Mouse (Mus musculus): ENCODE results near the gene Matk. TPM values are rescaled to one million over a fixed set of nuclear protein-coding genes. Genes with fewer than 3 reads are reported as not detected.

Matk gene
- polyA plus RNA-seq, 1 experiment from 2014 or later = 5.4 TPM

DNA sequence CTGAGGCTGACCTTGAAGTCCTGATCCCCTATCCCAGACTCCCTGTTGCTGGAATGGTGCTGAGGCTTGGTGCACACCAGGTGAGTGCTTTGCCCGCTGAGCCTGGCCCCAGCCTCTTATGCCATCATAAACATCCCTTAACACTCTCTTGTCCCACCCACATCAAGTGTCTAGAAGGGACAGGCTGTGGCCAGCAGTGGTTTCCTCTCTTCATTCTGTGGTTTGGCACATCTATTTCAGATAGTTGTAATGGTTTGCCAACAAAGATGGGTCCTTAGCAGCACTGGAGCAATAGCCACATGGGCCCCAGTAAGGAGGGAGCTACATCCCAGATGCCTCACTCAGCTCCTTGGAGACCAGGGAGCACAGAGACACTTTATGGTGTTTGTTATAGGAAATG lies 2.2 kb downstream of the Matk start:
- DNase-seq (ENCODE audit: low spot score) (no peak), ATAC-seq (ENCODE audit: low read depth) (no peak)
- Histone ChIP-seq H3K4me3 (ENCODE audit: low read depth, low read length) (no peak overlapping the region), H3K4me2 (ENCODE audit: low read depth, low read length) (no peak overlapping the region), H3K27me3 (replicated peaks; ENCODE audit: control insufficient read depth, insufficient read depth, low read length) (peaks cover 80% of the 10 kb centered on the region), H3K9me3 (ENCODE audit: control insufficient read depth, low read length) (no peaks in the 10 kb centered on the region), H3K9ac (ENCODE audit: low read depth, low read length) (no peak overlapping the region), H3K36me3 (ENCODE audit: control insufficient read depth, insufficient read depth, low read length) (0 out of 2 replicates have a peak, but pooled peaks cover 6% of the 10 kb centered on the region), H3K27ac (replicated peaks; ENCODE audit: low read depth, low read length) (no peak overlapping the region), H3K4me1 (ENCODE audit: control insufficient read depth, insufficient read depth, low read length) (peaks cover 5% of the 10 kb centered on the region; the same call in 1 of the 2 replicates)
- 33% methylated on average over 1 of the region's 1 CpGs for WGBS

DNA sequence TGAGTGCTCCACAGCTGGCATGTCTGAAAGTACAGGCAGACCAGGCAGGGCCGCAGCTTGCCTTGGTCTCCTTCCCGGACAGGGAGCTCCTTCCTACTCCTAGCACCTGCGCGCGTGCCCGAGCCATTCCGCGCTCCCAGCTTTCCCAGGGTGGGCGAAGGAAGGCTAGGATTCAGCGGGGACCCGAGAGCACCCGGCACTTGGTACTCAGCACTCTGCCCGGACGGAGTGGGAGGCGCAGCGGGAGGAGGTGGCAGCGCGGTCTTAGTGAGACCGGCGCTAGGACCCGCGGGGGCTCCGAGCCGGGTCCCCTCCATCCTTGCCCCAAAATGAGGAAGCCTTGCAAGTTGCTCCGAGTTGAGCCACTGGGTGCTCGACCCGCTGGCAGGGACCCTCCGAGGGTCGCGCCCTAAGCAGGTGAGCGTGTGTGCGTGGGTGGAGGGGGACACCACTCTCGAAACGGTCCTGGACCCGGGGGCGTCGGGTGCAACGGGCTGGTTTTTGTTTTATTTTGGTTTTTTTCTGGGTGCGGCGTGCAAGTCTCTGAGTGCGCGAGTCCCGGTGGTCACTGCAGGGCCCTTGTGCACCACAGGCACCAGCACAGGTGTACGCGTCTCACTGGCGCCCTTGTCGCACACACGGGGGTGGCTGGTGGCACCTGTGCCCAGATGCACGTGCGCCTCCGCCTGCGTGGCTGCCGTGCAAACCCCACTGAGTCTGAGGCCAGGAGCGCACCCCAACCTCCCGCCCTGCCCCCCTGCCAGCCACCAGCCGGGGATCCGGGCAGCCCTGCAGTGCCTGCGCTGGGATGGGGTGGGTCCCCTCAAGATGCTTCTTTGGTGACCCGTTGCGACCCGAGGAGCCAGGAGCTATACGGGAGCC lies 4.7 kb downstream of the Matk start:
- Histone ChIP-seq H3K27me3 (replicated peaks; ENCODE audit: control insufficient read depth, insufficient read depth, low read length) (peaks cover 69% of the 10 kb centered on the region), H3K9ac (ENCODE audit: low read depth, low read length) (peak overlapping the region; percentile 60), H3K4me2 (ENCODE audit: low read depth, low read length) (peak overlapping the region; percentile 83), H3K4me1 (ENCODE audit: control insufficient read depth, insufficient read depth, low read length) (peaks cover 5% of the 10 kb centered on the region; the same call in 1 of the 2 replicates), H3K27ac (replicated peaks; ENCODE audit: low read depth, low read length) (no peak overlapping the region), H3K4me3 (ENCODE audit: low read depth, low read length) (peak overlapping the region; percentile 43), H3K36me3 (ENCODE audit: control insufficient read depth, insufficient read depth, low read length) (0 out of 2 replicates have a peak, but pooled peaks cover 4% of the 10 kb centered on the region), H3K9me3 (ENCODE audit: control insufficient read depth, low read length) (peaks cover 6% of the 10 kb centered on the region; the same call in 1 of the 2 replicates)
- ATAC-seq (ENCODE audit: low read depth) (no peak), DNase-seq (ENCODE audit: low spot score) (no peak)
- WGBS = 2% methylated on average over 56 of the region's 62 CpGs

DNA sequence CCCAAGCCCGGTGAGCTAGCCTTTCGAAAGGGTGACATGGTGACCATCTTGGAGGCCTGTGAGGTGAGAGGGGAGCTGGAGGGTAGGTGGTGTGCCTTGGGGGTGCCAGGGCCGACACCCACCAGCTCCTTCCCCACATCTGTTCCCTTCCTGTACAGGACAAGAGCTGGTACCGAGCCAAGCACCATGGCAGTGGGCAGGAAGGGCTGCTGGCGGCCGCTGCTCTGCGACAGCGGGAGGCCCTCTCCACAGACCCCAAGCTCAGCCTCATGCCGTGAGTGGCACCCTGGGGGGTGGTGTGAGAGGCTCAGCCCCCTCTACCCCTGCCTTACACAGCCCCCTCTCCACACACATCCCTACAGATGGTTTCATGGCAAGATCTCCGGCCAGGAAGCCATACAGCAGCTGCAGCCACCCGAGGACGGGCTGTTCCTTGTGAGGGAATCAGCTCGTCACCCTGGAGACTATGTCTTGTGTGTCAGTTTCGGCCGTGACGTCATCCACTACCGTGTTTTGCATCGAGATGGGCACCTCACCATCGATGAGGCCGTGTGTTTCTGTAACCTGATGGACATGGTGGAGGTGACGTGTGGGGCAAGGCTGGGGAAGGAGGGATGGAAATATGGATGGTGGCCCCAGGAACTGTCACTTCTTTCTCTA lies 6.6 kb downstream of the Matk start:
- Histone ChIP-seq H3K4me3 (ENCODE audit: low read depth, low read length) (no peak overlapping the region), H3K9me3 (ENCODE audit: control insufficient read depth, low read length) (peaks cover 6% of the 10 kb centered on the region; the same call in 1 of the 2 replicates), H3K4me2 (ENCODE audit: low read depth, low read length) (no peak overlapping the region), H3K36me3 (ENCODE audit: control insufficient read depth, insufficient read depth, low read length) (peaks cover 23% of the 10 kb centered on the region), H3K9ac (ENCODE audit: low read depth, low read length) (no peak overlapping the region), H3K27me3 (replicated peaks; ENCODE audit: control insufficient read depth, insufficient read depth, low read length) (peaks cover 50% of the 10 kb centered on the region), H3K4me1 (ENCODE audit: control insufficient read depth, insufficient read depth, low read length) (no peaks in the 10 kb centered on the region), H3K27ac (replicated peaks; ENCODE audit: low read depth, low read length) (no peak overlapping the region)
- ATAC-seq (ENCODE audit: low read depth) (peak; percentile 9; the same call in 1 of the 2 replicates), DNase-seq (ENCODE audit: low spot score) (no peak)
- 44% methylated on average over 16 of the region's 21 CpGs for WGBS

DNA sequence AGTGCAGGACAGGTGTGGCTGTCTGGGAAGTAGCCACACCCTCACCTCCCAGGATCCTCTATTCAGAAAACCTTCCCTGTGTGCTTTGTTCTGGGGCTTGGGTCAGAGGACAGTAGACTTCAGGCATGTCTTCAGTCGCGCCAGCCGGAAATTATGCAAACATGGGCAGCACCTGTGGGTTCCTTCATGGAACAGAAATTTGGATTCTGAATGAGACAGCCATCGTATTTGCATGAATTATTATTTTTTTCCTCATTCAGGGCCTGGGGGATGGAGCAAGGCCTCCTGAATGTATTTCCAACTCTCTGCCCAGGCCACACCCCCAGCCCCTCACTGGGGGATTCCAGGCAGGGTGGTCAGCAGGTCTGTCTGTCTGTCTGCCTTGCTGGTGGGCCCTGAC lies 8.3 kb downstream of the Matk start:
- Histone ChIP-seq H3K27me3 (replicated peaks; ENCODE audit: control insufficient read depth, insufficient read depth, low read length) (peaks cover 43% of the 10 kb centered on the region), H3K9ac (ENCODE audit: low read depth, low read length) (no peak overlapping the region), H3K9me3 (ENCODE audit: control insufficient read depth, low read length) (peaks cover 6% of the 10 kb centered on the region; the same call in 1 of the 2 replicates), H3K36me3 (ENCODE audit: control insufficient read depth, insufficient read depth, low read length) (peaks cover 30% of the 10 kb centered on the region), H3K4me2 (ENCODE audit: low read depth, low read length) (no peak overlapping the region), H3K27ac (replicated peaks; ENCODE audit: low read depth, low read length) (no peak overlapping the region), H3K4me1 (ENCODE audit: control insufficient read depth, insufficient read depth, low read length) (no peaks in the 10 kb centered on the region), H3K4me3 (ENCODE audit: low read depth, low read length) (no peak overlapping the region)
- DNase-seq (ENCODE audit: low spot score) (no peak), ATAC-seq (ENCODE audit: low read depth) (no peak)
- 93% methylated on average over 4 of the region's 4 CpGs for WGBS

DNA sequence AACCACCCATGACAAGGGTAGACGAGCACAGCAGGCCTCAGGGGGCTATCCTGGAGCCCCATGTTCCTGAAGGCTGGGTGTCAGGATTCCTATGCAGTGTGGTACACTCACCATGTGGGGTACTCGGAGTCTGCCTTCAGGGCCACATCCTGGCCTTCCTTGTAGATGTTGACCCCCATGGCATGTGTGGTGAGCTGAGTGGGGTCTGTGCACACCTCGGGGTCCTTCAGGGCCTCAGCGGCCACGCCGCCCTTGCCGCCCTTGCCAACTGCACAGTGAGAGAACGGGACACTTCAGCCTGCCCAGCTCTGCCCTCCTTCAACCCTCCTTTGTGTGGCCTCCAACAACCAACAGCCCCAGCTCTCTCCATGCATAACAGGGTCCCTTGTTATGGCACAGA lies 12.8 kb downstream of the Matk start:
- no peak for DNase-seq (ENCODE audit: low spot score)
- Histone ChIP-seq H3K4me2 (ENCODE audit: low read depth, low read length) (peak overlapping the region; percentile 74), H3K36me3 (ENCODE audit: control insufficient read depth, insufficient read depth, low read length) (peaks cover 36% of the 10 kb centered on the region), H3K4me1 (ENCODE audit: control insufficient read depth, insufficient read depth, low read length) (peaks cover 6% of the 10 kb centered on the region; the same call in 1 of the 2 replicates), H3K9me3 (ENCODE audit: control insufficient read depth, low read length) (peaks cover 4% of the 10 kb centered on the region; the same call in 1 of the 2 replicates), H3K27ac (replicated peaks; ENCODE audit: low read depth, low read length) (no peak overlapping the region), H3K4me3 (ENCODE audit: low read depth, low read length) (peak overlapping the region; percentile 71), H3K27me3 (replicated peaks; ENCODE audit: control insufficient read depth, insufficient read depth, low read length) (peaks cover under 1% of the 10 kb centered on the region; the same call in 1 of the 2 replicates), H3K9ac (ENCODE audit: low read depth, low read length) (peak overlapping the region; percentile 50)
- 89% methylated on average over 7 of the region's 8 CpGs for WGBS
- ATAC-seq (ENCODE audit: low read depth) = no peak

DNA sequence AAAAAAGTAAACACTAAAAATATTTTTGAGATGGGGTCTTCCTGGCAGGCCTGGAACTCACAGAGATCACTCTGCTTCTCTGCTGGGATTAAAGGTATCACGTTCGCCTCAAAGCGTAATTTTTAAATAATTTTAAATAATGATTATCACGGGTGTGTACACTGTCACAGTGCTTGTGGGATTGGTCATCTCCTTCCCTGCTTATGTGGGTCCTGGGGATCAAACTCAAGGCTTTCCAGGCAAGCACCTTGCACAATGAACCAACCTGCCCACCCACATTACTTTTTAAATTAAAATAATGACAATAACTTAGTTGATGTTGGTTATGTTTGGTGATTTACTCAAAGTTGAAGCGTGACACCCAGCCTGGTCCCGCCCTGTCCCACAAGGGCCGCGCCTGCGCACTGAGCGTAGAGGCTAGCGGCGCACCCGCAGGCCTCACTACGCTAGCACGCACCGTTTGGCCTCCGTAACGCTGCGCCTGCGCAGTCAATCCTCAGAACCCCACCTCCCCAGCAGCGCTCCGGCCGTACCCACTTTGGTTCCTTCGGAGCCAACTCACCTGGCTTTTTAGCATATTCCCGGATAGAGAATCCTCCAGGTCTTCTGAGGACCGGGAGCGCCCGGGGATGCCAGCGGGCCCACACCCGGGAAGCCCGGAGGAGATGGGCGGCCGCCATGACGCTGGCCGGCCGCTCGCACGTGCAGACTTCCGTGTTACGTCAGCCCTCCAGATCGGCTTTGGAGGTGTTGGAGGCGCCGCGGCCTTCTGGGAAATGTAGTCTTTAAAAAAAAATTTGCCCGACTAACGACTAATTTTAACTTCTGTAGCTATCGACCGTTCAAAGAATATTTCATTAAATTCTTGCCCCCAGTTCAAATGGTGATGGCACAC lies 13.7 kb downstream of the Matk start, which contains the start of the genes Mrpl54 and Apba3:
TSS of gene Mrpl54 (minus strand) at position 724 of the 895 bp plus-strand sequence.
TSS of gene Apba3 (plus strand) at position 750 of the 895 bp plus-strand sequence.
- under 1% methylated on average over 48 of the region's 48 CpGs for WGBS
- H3K9me3 ChIP-seq (ENCODE audit: control insufficient read depth, low read length) = no peaks in the 10 kb centered on the region
- peak within 1 kb of the TSS; percentile 93 for H3K27ac ChIP-seq (replicated peaks; ENCODE audit: low read depth, low read length)
- no peaks in the 10 kb centered on the region for H3K27me3 ChIP-seq (replicated peaks; ENCODE audit: control insufficient read depth, insufficient read depth, low read length)
- H3K36me3 ChIP-seq (ENCODE audit: control insufficient read depth, insufficient read depth, low read length) = peaks cover 42% of the 10 kb centered on the region
- H3K4me3 ChIP-seq (ENCODE audit: low read depth, low read length) = peak within 1 kb of the TSS; percentile 71
- DNase-seq (ENCODE audit: low spot score) = peak; percentile 98
- peak within 1 kb of the TSS; percentile 74 for H3K4me2 ChIP-seq (ENCODE audit: low read depth, low read length)
- peak within 1 kb of the TSS; percentile 87 for H3K9ac ChIP-seq (ENCODE audit: low read depth, low read length)
- ATAC-seq (ENCODE audit: low read depth) = peak; percentile 96
- H3K4me1 ChIP-seq (ENCODE audit: control insufficient read depth, insufficient read depth, low read length) = peaks cover 6% of the 10 kb centered on the region; the same call in 1 of the 2 replicates

DNA sequence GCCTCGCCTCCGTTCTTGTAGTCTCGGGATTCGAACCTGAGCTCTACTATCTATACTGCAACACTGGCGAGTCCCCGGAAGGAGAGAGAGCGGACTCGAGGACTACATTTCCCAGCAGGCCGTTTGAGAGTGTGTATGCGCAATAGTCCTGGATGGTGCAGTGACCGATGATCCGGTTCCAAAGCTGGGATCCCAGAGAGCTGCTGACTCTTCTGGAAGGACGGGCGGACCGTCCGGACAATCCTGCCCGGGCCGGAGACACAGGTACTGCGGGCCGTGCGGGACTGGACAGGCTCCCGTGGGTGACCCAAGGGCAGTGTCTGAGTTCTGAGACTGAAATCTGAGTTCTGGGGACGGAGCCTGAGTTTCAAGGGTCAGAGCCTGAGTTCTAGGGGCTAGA lies 15.3 kb downstream of the Matk start:
- ATAC-seq (ENCODE audit: low read depth) (peak; percentile 58), DNase-seq (ENCODE audit: low spot score) (peak; percentile 96)
- WGBS = 8% methylated on average over 23 of the region's 23 CpGs
- H3K27me3 ChIP-seq (replicated peaks; ENCODE audit: control insufficient read depth, insufficient read depth, low read length) = no peaks in the 10 kb centered on the region
- H3K27ac ChIP-seq (replicated peaks; ENCODE audit: low read depth, low read length) = no peak overlapping the region
- peaks cover 53% of the 10 kb centered on the region for H3K36me3 ChIP-seq (ENCODE audit: control insufficient read depth, insufficient read depth, low read length)
- peak overlapping the region; percentile 70 for H3K4me3 ChIP-seq (ENCODE audit: low read depth, low read length)
- peak overlapping the region; percentile 68 for H3K4me2 ChIP-seq (ENCODE audit: low read depth, low read length)
- H3K9ac ChIP-seq (ENCODE audit: low read depth, low read length) = peak overlapping the region; percentile 87
- H3K4me1 ChIP-seq (ENCODE audit: control insufficient read depth, insufficient read depth, low read length) = peaks cover 6% of the 10 kb centered on the region; the same call in 1 of the 2 replicates
- no peaks in the 10 kb centered on the region for H3K9me3 ChIP-seq (ENCODE audit: control insufficient read depth, low read length)

Data from embryonic facial prominence, embryonic 14.5 days (tissue).